Mouse (Mus musculus) embryonic facial prominence, embryonic 10.5 days (tissue): Measurements from ENCODE around the gene Gm10663. TPM values are rescaled to one million over a fixed set of nuclear protein-coding genes. Genes with fewer than 3 reads are reported as not detected.

Source experiments
- DNase-seq: peaks from one replicate; pipeline ENCODE4 v3.0.0-alpha.2; 2017; ENCODE audit warnings: low spot score
- H3K27ac ChIP-seq: fragments of 300-500 bp; sonication (generic); replicated peaks from 2 replicates; pipeline ENCODE4 v1.5.1; 2016; ENCODE audit warnings: mild to moderate bottlenecking
- H3K27me3 ChIP-seq: fragments of 300-500 bp; sonication (generic); replicated peaks from 2 replicates; pipeline ENCODE4 v1.6.1; 2016; ENCODE audit warnings: low read depth, mild to moderate bottlenecking; ENCODE audit not compliant: poor library complexity, severe bottlenecking
- H3K36me3 ChIP-seq: fragments of 300-500 bp; sonication (generic); replicated peaks from 2 replicates; pipeline ENCODE4 v1.6.1; 2016; ENCODE audit warnings: mild to moderate bottlenecking, moderate library complexity
- H3K4me1 ChIP-seq: fragments of 300-500 bp; sonication (generic); 2 replicates; pipeline ENCODE4 v1.6.1; 2016
- H3K4me3 ChIP-seq: fragments of 300-500 bp; sonication (generic); 2 replicates; pipeline ENCODE4 v1.5.1; 2016; ENCODE audit warnings: mild to moderate bottlenecking, moderate library complexity
- H3K9me3 ChIP-seq: fragments of 300-500 bp; sonication (generic); 2 replicates; pipeline ENCODE4 v1.6.1; 2016; ENCODE audit warnings: mild to moderate bottlenecking
- WGBS: fragments of 180-500 bp; shearing (Covaris S2); methylation state at CpG from one replicate; pipeline ENCODE4 v1.1.7; 2016; 5-methylcytosine and 5-hydroxymethylcytosine counted together
- polyA plus RNA-seq: library from polyadenylated mRNA; unstranded; fragments of >200 nt; fragmentation: Nextera tagmentation; extraction: Ambion mirVana; gene quantifications from 2 replicates; pipeline ENCODE4 v1.2.1, GENCODE M21; 2016

Gene Gm10663
- not detected in 2 replicates for polyA plus RNA-seq

DNA sequence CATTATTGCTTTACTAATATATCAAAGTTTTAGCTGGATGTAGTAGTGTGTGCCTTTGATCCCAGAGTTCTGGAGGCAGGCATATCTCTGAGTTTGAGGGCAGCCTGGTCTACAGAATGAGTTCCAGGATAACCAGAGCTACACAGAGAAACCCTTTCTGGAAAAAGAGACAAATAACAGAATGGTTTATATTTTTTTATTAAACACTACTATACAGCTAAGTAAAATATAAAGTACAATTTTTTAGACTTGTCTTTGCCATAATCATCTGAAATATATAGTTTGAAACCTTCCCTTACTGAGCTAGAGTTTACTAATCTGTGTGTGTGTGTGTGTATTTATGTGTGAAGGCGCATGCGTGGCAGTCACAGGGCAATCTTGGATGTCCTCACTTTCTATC is at the start of gene Gm10663:
Gm10663 (plus strand) TSS at position 301 of the 400 bp plus-strand sequence.
- H3K4me3 ChIP-seq = no peak within 1 kb of the TSS
- no peaks in the 10 kb centered on the region for H3K27me3 ChIP-seq
- no peaks in the 10 kb centered on the region for H3K4me1 ChIP-seq
- no peak within 1 kb of the TSS for H3K27ac ChIP-seq
- H3K36me3 ChIP-seq = no peaks in the 10 kb centered on the region
- no peaks in the 10 kb centered on the region for H3K9me3 ChIP-seq
- DNase-seq = no peak
- 92% methylated on average over 2 of the region's 2 CpGs for WGBS

DNA sequence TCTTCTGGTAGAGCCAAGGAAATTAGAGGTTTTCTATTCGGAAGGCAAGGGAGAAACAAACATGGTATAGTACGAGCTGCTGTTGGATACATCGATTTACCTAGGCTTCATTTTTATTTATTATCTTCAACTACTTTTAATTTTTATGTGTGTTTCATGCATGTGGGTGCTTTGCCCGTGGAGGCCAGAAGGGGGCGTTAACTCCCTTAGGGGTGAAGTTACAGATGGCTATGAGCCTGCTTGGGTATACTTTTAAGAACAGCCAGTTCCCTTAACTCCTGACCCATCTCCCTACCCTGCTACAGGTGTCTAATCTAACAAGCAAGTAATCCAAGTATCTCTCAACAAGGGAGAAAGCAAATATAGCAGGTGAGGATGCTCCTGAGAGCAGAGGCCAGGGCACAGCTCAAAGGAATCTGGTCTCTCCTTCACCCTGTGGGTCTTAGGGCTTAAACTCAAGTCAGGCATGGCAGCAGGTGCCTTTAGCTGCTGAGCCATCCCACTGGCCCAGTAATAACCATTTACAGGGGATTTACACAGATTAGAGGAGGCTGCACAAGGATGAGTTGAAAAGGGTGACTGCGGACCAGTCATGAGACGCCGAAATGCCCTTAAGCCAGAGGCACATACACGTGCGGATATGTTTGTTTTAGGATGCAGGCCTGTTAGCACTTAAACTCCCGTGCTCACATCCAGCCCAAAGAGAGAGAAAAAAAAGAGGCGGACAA is 45.7 kb upstream of the Gm10663 start:
- WGBS = 78% methylated on average over 12 of the region's 12 CpGs
- Histone ChIP-seq H3K4me3 (no peak overlapping the region), H3K36me3 (no peaks in the 10 kb centered on the region), H3K4me1 (peaks cover 7% of the 10 kb centered on the region), H3K9me3 (no peaks in the 10 kb centered on the region), H3K27ac (no peak overlapping the region), H3K27me3 (no peaks in the 10 kb centered on the region)
- DNase-seq = no peak

DNA sequence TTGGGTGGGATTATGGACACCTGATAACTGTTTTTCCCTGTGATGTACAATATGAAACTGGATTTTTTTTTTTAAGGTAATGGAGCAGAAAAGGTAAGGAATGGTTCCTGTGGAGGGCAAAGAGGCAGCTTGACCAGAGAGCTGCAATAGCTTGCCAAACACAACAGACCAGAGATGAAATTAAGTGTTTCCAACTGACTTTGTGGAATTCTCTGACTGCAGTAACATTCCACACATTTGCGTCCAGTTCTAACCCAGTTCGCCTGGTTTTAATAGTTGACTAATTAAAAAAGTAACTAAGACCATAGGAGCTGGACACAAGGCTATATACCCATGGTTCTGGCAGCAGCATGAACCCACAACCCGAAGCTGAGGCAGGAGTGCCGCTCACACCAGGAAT is 45.1 kb upstream of the Gm10663 start:
- no peaks in the 10 kb centered on the region for H3K9me3 ChIP-seq
- H3K27me3 ChIP-seq = no peaks in the 10 kb centered on the region
- H3K4me1 ChIP-seq = peaks cover 13% of the 10 kb centered on the region
- no peaks in the 10 kb centered on the region for H3K36me3 ChIP-seq
- 74% methylated on average over 4 of the region's 4 CpGs for WGBS
- no peak overlapping the region for H3K27ac ChIP-seq
- DNase-seq = no peak
- H3K4me3 ChIP-seq = no peak overlapping the region

DNA sequence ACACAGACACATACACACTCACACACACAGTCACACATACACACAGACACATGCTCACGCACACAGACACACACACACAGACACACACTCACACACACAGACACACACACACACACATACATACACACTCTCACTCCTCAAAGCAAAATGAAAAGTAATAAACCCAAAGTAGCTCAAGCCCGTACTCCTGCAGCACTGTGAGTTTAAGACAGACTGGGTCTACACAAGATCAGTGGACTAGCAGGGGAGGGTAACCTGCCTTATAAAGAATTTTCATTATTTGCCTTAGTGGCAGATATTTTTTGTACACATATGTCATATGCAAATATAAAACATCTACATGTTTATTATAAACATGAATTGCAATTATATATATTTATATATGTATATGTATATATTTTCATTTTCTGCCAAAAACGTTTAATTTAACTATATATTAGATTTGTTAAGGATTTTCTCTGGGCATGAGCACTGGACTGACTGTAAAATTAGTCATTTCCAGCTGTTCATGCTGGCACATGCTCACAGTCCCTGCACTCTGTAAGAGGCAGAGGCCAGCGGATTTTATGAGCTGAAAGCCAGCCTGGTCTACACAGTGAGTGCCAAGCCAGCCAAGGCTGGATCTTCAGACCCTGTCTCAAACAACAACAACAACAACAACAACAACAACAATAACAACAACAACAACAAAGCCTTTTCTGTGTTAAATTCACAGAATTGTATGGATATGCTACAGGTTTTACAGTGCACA is 43.9 kb upstream of the Gm10663 start:
- no peaks in the 10 kb centered on the region for H3K9me3 ChIP-seq
- H3K27me3 ChIP-seq = no peaks in the 10 kb centered on the region
- no peaks in the 10 kb centered on the region for H3K36me3 ChIP-seq
- H3K4me1 ChIP-seq = peaks cover 24% of the 10 kb centered on the region
- 80% methylated on average over 4 of the region's 4 CpGs for WGBS
- no peak for DNase-seq
- no peak overlapping the region for H3K4me3 ChIP-seq
- no peak overlapping the region for H3K27ac ChIP-seq

DNA sequence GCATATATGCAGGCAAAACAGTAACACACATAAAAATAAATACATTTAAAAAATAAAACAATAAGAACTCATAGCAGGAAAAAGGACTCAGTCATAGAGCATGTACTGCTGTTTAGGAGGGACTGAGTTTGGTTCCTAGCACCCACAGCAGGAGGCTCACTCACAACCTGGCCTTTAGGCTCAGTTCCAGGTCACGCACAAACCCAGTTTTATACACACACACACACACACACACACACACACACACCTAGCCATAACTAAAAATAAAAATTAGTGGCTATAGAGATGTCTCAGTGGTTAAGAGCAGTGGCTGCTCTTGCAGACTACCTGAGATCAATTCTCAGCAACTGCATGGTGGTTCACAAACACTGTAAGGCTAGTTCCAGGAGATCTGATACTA is 42.7 kb upstream of the Gm10663 start:
- no peak for DNase-seq
- Histone ChIP-seq H3K36me3 (no peaks in the 10 kb centered on the region), H3K27me3 (no peaks in the 10 kb centered on the region), H3K4me1 (peaks cover 31% of the 10 kb centered on the region), H3K4me3 (no peak overlapping the region), H3K9me3 (no peaks in the 10 kb centered on the region), H3K27ac (no peak overlapping the region)
- WGBS = 96% methylated on average over 1 of the region's 1 CpGs

DNA sequence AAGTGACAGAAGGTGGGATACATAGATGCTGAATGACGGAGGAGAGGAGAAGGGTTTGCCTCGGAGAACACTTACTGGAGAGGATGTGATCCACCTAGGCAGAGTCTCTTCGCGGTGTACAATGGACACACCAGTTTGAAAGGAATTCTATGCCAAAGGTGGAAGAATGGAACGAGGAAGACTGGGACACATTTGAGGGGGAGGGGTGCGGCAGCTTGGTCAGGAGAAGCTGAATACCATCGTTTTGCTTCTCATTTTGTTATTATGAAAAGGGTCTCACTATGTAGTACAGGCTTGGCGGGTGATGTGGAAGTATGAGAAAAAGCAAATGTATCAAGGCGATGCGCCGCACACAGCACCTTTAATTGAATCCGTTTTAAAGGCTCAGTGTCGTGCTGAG is 41.8 kb upstream of the Gm10663 start:
- Histone ChIP-seq H3K27me3 (no peaks in the 10 kb centered on the region), H3K36me3 (no peaks in the 10 kb centered on the region), H3K9me3 (no peaks in the 10 kb centered on the region), H3K4me3 (no peak overlapping the region), H3K27ac (no peak overlapping the region), H3K4me1 (peaks cover 39% of the 10 kb centered on the region)
- WGBS = 85% methylated on average over 13 of the region's 13 CpGs
- no peak for DNase-seq

DNA sequence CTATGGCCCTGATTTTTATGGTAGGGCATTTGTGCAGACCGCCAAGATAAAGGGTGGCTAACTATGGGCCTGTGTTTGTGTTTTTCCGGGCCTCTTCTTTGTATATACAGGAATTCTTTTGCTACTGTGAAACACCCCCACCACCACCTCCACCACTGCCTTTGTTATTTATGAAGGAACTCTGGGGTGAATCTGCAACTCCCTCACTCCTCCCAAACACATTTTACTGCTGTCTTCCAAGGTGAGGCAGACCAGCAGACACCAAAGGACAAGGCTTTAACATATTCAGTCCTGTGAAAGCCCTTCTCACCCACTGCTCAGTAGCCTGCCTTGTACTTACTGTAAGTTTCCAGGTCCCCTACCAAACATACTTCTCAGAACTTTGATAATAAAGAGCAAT is 40.7 kb upstream of the Gm10663 start:
- Histone ChIP-seq H3K9me3 (no peaks in the 10 kb centered on the region), H3K36me3 (no peaks in the 10 kb centered on the region), H3K27me3 (no peaks in the 10 kb centered on the region), H3K4me3 (no peak overlapping the region), H3K4me1 (peaks cover 39% of the 10 kb centered on the region), H3K27ac (no peak overlapping the region; the same call in 1 of the 2 replicates)
- no peak for DNase-seq
- WGBS = 51% methylated on average over 2 of the region's 2 CpGs

DNA sequence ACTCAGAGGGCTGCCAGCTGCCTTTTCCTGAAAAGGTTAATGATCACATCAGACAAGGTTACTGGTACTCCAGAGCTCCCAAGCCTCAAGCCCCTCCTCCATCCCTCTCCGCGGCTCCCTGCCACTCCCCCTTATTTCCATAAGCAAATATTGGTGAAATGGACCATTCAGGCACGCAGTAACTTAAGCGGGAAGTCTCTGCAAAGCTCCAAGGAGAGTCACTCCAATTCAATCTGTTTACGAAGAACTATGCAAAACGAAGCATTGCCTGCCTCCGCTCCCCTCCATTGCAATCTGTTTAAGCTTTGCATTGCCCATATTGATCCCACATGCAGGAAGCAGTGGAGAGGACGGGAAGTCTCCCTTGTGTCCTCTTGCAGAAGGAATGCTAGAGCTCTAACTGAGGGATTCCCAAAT is 37.7 kb upstream of the Gm10663 start, which contains the start of gene Apela:
Apela (minus strand) TSS at position 220 of the 417 bp plus-strand sequence.
- WGBS = under 1% methylated on average over 8 of the region's 8 CpGs
- Histone ChIP-seq H3K27ac (peak within 1 kb of the TSS; percentile 40), H3K4me1 (peaks cover 39% of the 10 kb centered on the region), H3K4me3 (peak within 1 kb of the TSS; percentile 51), H3K27me3 (no peaks in the 10 kb centered on the region), H3K9me3 (no peaks in the 10 kb centered on the region), H3K36me3 (no peaks in the 10 kb centered on the region)
- peak; percentile 78 for DNase-seq

DNA sequence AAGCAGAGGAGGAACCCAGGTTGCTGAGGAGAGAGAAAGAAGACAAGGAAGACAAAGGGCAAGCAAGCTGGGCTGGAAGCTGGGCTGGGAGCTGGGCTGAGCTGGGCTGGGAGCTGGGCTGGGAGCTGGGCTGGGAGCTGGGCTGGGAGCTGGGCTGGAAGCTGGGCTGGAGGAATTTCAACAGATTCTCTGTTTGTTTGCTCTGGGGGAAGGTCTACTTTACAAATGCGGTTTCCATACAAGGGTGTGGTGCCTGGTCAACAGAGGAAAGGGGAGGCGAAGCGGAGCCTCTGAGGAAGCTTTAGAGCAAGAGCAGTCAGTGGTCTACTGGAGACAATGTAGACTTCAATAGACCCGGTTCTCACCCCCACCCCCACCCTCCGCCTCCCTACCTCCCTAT is 28.3 kb upstream of the Gm10663 start:
- Histone ChIP-seq H3K4me3 (no peak overlapping the region), H3K4me1 (0 out of 2 replicates have a peak, but pooled peaks cover 6% of the 10 kb centered on the region), H3K9me3 (no peaks in the 10 kb centered on the region), H3K27ac (peak overlapping the region; percentile 19; the same call in 1 of the 2 replicates), H3K36me3 (no peaks in the 10 kb centered on the region), H3K27me3 (no peaks in the 10 kb centered on the region)
- no peak for DNase-seq
- 49% methylated on average over 5 of the region's 5 CpGs for WGBS

DNA sequence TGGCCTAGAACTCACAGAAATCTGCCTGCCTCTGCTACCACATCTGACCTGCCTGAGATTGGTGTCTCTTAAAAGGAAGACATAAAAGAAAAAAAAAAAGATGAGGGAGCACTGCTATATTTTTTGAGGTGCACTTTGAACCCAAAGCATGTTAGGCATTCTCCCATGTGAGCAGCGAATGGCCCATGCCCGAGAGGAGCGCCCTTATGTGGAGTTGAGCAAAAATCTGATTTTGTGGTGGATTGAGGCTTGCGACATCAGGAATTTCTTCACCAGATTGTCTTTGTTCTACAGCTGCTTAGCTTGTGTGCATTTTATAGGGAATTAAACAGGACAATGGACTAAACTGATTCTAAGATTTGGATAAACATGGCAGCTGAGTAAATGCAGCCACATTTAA is 27.6 kb upstream of the Gm10663 start:
- Histone ChIP-seq H3K9me3 (no peaks in the 10 kb centered on the region), H3K27me3 (no peaks in the 10 kb centered on the region), H3K4me3 (no peak overlapping the region), H3K4me1 (0 out of 2 replicates have a peak, but pooled peaks cover 6% of the 10 kb centered on the region), H3K27ac (no peak overlapping the region), H3K36me3 (no peaks in the 10 kb centered on the region)
- DNase-seq = no peak
- 94% methylated on average over 4 of the region's 4 CpGs for WGBS

DNA sequence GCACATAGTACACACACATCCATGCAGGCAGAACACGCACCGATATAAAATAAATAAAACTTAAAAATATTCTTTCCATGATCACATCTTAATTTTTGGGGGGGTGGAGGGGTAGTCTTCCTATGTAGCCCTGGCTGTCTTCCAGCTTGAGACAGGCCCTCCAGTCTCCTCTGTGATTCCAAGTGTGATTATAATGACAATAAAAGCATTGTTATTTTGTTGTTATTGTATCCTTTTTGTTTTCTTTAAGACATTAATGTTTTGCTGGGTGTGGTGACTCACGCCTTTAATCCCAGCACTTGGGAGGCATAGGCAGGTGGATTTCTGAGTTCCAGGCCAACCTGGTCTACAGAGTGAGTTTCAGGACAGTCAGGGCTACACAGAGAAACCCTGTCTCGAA is 27.0 kb upstream of the Gm10663 start:
- Histone ChIP-seq H3K4me3 (no peak overlapping the region), H3K27me3 (no peaks in the 10 kb centered on the region), H3K36me3 (no peaks in the 10 kb centered on the region), H3K9me3 (no peaks in the 10 kb centered on the region), H3K27ac (no peak overlapping the region), H3K4me1 (0 out of 2 replicates have a peak, but pooled peaks cover 6% of the 10 kb centered on the region)
- no peak for DNase-seq
- WGBS = 92% methylated on average over 4 of the region's 4 CpGs

DNA sequence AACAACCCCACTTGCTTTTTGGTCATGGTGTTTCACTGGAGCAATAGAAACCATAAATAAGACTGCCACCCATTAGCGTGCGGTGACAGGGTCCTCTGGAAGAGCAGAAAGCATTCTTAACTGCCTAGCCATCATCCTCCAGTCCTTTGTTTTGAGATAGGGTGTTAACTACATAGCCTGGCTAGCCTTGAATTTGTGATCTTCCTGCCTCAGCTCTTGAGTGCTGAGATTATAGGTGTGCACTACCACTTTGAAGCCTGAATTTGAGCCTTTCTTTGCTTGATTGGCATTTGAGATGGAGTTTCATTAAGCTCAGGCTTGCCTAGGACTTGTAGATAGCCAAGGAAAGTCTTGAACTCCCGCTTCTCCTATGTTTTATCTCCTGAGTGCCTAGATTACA is 21.3 kb upstream of the Gm10663 start:
- H3K27me3 ChIP-seq = no peaks in the 10 kb centered on the region
- DNase-seq = no peak
- WGBS = 89% methylated on average over 3 of the region's 3 CpGs
- H3K9me3 ChIP-seq = no peaks in the 10 kb centered on the region
- H3K27ac ChIP-seq = no peak overlapping the region
- no peaks in the 10 kb centered on the region for H3K36me3 ChIP-seq
- 0 out of 2 replicates have a peak, but pooled peaks cover 6% of the 10 kb centered on the region for H3K4me1 ChIP-seq
- H3K4me3 ChIP-seq = no peak overlapping the region

DNA sequence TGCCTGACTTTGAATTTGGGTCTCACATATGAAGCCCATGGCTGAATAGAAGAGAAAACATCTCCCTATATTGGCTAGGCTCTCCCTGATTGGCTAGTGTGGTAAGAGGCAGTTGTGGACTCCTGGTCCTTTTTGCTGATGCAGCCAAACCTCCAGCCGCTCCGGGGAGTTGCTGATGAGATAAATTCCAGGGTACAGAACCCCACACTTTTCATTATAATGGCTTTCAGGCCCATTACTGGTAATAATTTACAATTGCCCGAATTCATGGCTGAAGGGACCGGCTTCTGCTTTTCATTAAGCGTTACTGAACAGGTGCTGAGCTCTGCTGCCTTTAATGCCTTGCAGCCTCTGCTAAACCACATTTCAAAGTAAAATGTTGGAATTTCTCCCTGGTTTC is 20.9 kb upstream of the Gm10663 start:
- DNase-seq = peak; percentile 49
- H3K9me3 ChIP-seq = no peaks in the 10 kb centered on the region
- H3K27me3 ChIP-seq = no peaks in the 10 kb centered on the region
- H3K4me3 ChIP-seq = no peak overlapping the region
- H3K27ac ChIP-seq = no peak overlapping the region
- 46% methylated on average over 5 of the region's 5 CpGs for WGBS
- H3K36me3 ChIP-seq = no peaks in the 10 kb centered on the region
- 0 out of 2 replicates have a peak, but pooled peaks cover 6% of the 10 kb centered on the region for H3K4me1 ChIP-seq
